Mouse (Mus musculus): Measurements from ENCODE around the gene Srgap3.

Srgap3 gene

DNA sequence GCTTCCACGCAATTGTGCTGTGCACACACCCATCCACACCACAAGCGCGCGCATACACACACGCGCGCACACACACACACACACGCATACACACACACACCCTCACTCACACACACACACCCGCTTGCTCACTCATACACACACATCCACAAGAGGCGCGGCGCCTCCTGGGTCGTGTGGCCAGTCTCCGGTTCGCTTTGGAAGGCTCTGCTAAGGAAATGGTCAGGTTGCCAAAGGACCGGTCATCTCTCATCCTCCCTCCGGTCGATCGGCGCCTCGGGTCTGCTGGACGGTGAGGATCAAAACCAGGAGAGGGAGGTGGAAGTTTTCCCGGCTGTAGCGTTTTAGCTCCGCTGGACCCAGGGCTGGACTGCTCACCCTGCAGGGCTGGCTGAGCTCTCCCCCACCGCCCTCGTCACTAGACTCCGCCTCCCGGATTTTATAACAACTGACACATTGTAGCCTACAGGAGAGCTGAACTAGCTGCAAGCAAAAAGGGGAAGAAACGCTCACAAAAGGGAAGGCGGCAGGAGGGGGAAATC is at the start of gene Srgap3:
Gene Srgap3, minus strand, starts transcription at position 372 of the 542 bp plus-strand sequence.
- in situ Hi-C loops (cut with MseI, MboI) = no loop called here

DNA sequence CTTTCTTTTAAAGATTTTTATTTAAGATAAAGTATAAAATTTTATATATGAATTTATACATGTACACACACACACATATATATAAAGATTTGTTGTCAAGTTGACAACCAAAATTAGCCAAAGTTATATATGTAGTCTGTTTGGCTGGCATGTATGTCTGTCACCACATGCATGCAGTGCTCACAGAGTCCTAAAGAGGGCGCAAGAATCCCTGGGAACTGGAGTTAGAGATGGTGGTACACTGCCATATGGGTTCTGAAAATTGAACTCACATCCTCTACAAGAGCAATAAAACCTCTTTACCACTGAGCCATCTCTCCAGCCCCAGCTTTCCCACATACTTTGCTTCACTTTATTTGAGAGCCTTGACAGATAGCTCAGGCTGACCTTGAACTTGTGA is 48.6 kb upstream of the Srgap3 start:
- in situ Hi-C loops (cut with MseI, MboI) = no loop called here

DNA sequence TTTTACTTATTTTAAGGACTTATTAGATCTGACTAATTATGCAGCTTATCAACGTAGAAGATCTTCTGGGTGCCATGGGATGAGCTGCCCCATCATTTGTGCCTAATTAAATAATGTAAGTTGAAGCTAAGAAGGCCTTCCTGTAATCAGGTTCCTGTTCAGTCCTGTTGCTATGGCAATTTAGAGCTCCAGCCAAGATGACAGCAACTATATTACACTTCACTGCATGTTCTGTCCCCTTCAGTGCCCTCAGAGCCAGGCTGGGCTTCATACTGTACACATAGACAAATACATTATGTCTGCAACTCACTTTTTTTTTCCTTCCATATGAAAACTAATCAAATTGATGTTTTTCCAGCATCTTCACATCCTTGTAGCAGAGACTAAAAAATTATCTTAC is 43.1 kb upstream of the Srgap3 start:
- in situ Hi-C loops (cut with MseI, MboI) = no loop called here

DNA sequence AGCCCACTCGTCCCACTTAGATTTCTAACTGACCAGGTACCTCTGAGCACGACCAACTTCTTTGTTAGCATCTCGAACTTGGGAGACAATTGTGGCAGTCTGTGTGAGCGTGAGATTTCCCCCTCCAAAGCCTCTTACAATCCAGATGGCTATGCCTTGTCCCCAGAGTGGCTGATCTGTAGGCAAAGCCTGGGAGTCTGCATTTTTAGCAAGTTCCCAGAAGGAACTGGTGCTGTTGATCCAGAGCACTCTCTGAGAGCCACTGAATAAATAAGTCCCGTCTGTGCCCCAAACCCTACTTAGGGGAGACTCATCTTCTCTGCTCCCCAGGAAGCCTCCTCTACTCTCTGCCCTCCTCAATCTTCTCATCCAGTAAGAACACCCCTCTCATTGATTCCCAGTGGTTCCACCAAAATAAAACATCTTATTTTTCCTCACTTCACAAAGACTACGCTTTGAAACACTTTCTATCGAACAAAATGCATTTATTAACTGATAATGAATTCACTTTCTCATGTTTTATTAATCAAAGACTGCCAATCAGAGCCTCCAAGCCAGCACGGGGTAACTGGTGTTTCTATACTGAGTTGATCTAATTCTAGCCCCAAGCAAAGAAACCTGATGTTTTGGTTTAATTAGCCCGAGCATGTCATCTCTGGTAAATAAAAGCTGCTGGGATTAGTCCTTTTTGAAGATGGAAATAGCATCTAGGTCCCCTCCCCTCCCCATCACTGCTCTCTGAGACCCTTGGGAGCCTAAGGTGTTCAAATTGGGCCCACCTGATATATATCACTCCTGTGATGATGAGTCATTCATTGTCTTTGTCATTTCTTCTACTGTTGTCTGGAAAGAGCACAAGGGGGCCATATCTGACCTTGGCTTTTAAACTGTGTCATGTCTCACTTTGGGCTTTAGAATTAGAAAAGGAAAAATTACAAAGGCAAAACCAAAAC is 38.6 kb upstream of the Srgap3 start:
- in situ Hi-C loops (cut with MseI, MboI) = no loop called here

DNA sequence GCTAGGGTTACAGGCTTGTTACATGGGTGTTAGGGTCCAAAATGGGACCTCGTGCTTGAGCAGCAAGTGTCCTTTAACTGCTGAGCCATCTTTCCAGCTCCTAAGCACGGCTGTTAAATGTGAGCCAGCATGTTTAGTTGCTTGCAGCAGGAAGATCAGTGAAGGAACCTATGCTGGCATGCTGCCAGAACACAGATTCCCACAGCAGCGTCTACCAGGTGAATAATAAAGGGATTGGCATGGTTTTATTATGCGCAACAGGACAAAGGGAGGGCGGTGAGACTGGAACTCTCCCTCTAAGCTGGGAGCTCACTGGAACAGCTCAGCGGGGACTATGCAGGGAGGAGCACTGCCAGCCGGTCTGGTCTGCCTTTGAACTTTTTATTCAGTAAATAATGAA is 35.2 kb upstream of the Srgap3 start:
- in situ Hi-C loops (cut with MseI, MboI) = no loop called here

DNA sequence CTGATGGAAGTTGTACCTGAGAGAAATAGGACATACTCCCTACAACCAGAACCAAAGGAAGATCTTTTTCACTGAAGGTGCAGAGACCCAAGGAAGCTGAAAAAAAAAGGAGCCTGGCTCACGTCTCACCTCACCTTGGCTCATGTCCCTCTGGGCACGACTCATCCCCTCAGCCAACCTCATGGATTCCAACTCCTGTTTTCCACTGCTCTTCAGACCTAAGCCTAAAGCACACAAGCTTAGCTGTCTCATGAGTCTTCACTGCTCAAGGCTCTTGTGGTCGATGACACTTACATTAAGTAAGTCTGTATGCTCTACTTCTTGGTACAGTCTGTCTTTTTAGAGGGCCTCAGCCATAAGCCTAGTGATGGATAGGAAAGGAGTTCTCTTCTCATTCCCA is 31.9 kb upstream of the Srgap3 start:
- in situ Hi-C loops (cut with MseI, MboI) = no loop called here

DNA sequence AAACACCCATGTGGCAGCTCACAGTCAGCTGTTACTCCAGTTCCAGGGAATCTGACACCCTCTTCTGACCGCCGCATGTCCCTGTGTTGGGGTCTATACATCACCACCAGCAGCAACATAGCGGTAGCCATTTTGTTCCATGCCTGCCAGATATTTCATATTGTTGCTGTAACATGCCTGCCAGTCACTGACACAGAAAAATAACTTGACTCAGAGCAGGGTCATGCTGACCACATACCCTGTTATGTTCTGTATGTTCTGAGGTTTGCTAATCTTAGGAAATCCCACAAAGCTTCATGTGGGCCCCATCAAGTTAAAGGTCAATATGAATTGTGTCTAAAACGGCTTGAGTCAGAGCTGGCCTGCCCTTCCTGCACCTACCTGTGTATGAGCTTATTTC is 30.2 kb upstream of the Srgap3 start:
- in situ Hi-C loops (cut with MseI, MboI) = no loop called here

DNA sequence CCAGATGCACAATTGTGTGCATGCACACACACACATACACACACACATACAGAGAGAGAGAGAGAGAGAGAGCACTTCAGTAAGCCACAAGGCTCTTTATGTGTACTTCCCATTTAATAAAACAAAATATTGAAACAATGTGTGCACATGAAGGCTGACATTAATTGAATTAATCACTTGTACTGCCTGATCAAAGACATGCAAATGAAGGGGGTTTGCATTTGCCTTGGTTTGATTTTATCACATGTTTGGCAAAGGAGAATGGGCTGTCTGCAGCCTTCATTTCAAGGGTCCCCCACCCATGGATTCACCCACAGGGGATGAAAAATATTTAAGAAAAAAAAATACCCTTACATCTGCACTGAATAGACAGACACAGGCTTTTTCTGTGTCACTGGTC is 29.5 kb upstream of the Srgap3 start:
- in situ Hi-C loops (cut with MseI, MboI) = no loop called here

DNA sequence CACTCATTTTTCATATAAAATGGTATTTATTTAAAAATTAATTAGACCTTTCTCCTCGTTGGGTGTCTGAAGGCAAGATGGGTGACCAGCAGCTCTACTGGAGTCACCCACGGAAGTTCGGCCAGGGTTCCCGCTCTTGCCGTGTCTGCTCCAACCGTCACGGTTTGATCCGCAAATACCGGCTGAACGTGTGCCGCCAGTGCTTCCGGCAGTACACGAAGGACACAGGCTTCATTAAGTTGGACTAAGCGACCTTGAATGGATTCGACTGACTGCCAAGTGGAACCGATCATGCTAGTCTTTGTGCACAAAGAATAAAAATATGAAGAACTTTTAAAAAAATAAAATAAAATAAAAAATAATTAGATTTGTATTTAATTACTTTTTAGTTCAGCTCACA is 29.1 kb upstream of the Srgap3 start:
- in situ Hi-C loops (cut with MseI, MboI) = no loop called here

DNA sequence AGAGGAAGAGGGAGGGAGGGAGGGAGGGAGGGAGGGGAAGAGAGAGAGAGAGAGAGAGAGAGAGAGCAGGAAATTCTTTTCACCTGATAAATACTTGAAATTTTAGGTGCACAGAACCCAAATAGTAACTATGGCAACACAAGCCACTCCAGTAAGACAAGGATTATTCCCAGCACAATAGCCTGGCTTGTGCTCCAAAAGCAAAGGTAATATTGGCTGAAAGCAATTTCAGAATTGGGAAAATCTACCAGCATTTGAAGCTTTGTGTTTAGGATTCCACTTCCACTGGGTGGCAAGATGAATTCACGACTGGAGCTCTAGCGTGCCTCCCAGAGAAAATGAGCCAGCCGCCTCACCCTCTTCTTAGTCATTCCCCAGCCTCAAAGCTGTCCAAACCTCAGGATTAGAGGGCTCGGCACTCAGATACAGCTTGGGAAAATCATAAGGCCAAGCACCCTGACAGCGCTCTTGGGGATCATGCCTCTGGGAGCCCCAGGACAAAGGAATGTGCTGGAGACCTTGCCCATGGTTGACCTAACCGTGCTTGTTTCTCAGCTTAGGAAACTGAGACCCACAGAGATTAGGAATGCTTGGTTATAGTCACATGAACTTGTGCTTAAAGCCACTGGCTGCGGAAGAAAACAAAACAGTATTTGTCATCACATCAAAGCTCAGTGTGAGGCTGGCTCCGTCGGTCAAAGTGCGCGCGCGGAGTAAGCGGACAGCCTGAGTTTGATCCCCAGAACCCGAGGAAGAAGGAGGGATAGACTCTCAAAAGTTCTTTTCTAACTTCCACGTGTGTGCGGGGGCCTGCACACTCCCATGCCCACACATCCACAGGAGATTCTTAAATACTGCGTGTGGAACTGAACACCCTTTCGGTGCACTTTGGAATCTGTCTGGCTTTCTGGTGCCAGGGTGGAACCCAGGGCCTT is 27.0 kb upstream of the Srgap3 start:
- in situ Hi-C loops (cut with MseI, MboI) = no loop called here

DNA sequence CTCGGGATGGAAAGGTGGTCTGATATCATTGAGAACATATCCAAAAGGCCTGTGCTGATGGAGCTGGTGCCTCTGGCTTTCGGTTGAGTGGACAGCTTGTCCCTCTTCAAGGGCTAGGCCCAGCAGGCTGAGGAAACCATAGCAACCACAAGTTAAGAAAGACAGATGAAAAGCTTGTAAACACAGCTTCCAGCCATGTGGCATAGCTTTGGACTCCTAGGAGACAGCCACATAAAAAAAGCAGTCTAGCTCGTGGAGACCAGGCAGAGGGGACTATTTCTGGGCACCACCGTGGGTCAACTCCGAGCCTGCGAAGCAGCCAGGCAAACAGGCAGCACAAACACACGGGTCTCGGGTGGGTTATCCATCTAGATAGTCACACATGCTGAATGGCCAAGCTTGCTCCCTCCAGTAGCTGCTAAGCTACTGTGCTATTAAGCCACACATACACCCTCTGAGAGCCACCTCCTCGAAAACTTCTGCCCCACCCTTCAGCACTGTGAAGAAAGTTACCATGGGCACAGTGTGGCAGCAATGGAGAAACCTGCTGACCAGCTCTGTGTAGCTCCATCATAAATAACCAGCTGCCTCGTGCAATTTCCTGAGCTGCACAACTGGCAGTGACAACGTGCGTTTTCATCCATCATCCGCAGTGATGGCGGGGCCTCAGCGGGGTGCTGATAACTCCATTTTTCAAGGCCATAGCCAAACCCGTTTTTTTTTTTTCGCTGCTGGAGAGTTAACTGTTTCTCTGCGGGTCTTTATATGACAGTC is 26.0 kb upstream of the Srgap3 start:
- in situ Hi-C loops (cut with MseI, MboI) = no loop called here

DNA sequence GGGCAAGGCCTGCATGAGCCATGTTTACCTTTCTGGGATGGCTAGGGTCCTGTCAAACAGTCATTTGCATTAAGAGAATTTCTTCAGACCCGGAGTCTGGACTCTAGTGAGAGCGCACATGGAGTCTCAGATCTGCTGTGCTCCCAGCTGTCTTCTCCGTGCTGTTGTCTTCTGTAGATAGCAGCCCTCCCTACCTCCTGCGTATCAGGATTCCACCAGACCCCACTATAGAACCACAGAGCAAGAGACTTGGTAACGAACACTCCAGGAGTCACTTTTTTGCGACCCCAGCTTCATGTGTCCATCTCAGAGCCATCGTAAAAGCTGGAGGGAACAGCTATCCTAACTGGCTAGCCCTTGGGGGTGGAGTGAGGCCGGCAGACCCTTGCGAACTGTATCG is 25.1 kb upstream of the Srgap3 start:
- in situ Hi-C loops (cut with MseI, MboI) = no loop called here

DNA sequence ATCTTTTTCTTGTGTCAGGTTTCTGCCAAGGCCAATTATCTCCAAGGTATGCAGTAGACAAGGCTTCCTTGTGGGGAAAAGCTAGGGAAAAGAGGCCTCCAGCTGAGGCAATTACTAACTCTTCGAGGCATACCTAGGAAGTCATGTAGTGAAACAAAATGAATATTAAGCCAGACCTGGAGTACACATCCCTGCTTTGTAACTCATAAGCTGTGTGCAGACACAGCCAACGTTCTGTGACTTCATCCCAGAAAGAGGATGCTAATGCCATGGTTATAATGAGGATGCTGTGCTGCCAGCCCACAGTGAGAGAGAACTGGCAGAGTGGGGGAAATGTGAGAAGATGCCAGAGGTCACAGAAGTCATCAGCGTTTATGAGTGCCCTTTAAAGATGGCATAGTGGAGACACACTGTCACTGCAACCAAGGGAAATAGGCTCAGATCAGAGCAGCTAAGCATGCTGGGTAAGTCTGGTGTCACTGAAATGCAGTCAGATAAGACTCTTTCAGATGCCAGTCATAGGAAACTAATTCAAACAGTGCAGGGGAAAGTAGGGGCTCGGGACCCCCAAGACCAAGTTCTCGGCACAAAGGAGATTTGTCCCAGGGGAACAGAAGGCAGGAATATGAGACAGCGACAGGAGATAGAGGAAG is 24.2 kb upstream of the Srgap3 start:
- in situ Hi-C loops (cut with MseI, MboI) = no loop called here

DNA sequence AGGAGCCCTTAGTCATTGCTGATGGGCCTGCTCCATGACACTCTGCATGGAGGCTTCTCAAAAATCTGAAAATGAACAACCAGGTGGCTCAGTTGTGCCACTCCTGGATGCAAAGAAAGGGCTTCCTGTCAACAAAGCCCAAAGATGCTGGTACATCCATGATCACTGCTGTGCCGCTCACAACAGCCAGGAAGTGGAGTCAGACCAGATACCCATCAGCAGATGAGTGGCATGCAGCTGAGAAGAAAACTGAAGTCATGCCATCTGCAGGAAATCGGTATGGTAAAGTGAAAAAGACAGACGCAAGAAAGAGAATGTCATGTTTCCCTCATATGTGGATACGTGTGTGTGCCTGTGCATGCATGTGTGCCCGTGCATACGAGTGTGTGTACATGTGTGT is 20.3 kb upstream of the Srgap3 start:
- in situ Hi-C loops (cut with MseI, MboI) = no loop called here

DNA sequence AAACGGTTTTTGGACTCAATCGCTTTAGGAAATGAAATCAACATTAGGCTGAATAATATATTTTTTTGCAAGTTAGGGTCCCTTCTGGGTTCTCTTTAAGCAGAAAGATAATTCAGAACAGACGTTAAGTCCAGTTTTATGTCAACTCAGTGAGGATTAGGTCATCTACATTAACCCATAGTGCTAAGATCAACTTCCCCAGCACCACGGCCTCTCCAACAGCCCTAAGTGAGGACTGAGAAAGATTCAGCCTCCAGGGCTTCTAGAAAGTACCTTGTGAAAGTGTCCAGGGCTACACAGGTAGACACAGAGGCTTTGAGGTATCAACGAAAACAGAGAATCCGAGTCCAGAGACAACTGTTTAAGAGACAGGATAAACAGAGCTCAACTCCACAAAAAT is 11.3 kb upstream of the Srgap3 start:
- in situ Hi-C loops (cut with MseI, MboI) = loop anchor here in 1 of 2 experiments (10.0 kb wide), 1 partner anchor 254 kb away; no protein-coding TSS in a partner anchor

DNA sequence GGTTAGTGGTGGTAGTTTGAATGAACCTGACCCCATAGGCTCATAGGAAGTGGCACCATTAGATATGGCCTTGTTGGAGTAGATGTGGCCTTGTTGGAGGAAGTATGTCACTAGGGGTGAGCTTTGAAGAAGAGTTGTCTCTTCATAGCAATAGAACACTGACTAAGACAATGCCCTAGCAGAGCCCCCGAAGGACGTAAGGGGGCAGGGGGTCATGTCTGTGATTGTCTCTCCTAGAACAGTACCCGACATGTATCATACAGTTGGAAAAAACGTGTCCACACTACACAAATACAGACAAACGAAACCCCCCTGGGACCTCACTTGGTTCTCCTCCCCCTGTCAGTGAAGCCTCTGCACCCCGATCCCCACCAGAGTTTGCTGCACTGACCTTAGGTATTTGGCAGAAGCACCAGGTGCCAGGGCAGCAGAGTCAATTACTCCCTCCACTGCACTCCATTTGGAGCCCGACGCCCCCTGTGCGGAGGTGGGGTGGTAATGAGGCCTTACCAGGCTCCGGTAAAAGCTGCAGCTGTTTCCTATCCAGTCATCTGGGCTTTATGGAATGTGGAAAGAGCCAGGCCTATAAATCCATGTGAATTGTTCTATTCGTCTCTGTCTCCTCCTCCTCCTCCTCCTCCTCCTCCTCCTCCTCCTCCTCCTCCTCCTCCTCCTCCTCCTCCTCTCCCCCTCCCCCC is 10.7 kb upstream of the Srgap3 start:
- in situ Hi-C loops (cut with MseI, MboI) = loop anchor here in 1 of 2 experiments (10.0 kb wide), 1 partner anchor 253 kb away; no protein-coding TSS in a partner anchor

DNA sequence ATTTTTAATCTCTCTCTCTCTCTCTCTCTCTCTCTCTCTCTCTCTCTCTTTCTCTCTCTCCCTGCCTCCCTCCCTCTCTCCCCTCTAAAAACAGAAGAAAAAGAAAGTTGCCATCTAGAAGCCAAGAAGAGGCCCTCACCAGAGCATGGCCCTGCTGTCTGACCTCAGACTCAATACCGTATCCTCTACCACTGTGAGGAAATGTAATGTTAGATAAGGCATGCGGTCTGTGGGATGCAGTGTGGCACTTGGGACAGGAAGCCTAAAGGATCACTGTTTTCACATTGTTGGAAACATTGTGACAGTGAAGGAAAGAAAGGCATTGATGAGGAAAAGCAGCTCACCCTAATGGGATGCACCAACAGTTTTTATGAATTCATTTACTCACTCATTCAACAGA is 8.7 kb upstream of the Srgap3 start:
- in situ Hi-C loops (cut with MseI, MboI) = loop anchor here in 1 of 2 experiments (10.0 kb wide), 1 partner anchor 251 kb away; no protein-coding TSS in a partner anchor

DNA sequence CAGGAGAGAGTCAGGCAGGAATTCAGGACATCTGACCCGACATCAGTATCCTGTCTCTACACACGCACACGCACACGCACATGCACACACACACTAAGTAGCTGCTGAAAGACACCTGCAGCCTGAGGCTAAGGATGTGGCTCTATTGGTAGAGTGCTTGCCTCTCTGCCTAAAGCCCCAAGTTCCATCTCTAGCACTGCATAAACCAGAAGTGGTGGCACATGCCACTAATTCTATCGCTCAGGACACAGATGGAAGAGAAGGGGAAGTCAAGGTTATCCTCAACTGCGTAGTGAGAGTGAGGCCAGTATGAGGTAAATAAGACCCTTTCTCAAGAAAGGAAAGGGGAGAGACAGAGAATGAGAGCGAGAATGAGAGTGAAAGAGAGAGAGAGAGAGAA is 6.8 kb upstream of the Srgap3 start:
- in situ Hi-C loops (cut with MseI, MboI) = loop anchor here in 1 of 2 experiments (10.0 kb wide), 1 partner anchor 249 kb away; no protein-coding TSS in a partner anchor

DNA sequence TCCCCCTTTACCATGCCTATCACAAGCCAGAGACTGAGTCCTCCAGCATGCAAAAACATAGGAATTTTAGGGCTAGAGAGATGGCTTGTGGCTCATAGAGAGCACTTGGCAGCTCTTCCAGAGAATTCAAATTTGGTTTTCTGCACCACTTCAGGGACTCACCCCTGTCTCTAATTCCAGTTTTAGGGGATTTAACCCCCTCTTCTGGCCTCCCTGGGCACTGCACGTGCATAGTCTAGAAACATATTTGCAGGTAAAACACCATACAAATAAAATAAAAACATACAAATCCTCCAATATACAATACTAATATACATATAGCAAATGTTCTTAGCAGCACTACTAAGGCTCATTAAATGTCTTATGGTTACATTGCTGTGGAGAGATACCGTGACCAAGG is 4.2 kb upstream of the Srgap3 start:
- in situ Hi-C loops (cut with MseI, MboI) = loop anchor here in 1 of 2 experiments (10.0 kb wide), 1 partner anchor 246 kb away; no protein-coding TSS in a partner anchor

Data from mouse trophoblast stem cell (cell line).